Mouse (Mus musculus) spleen, postnatal 10 days (tissue): Measurements from ENCODE around the gene Gm7980.
"Not testable (repeated sequence)": the region's sequence is repeated elsewhere in the genome, so short reads cannot be mapped to it uniquely, and the experiment has no call there.

Experiments
- DNase-seq, 2 experiments: peaks; one replicate each; pipeline ENCODE4 v3.0.0; 2021 to 2022; ENCODE audit warnings: low spot score in 2 of 2

The Gm7980 gene

GRCm38 (mm10) chr14:41907190-41907589 is at the start of gene Gm7980:
Gm7980 (minus strand) TSS chr14:41907290.
- DNase-seq: not testable (repeated sequence)

GRCm38 (mm10) chr14:41943695-41944094 is 36.6 kb upstream of the Gm7980 start, which contains the start of gene 1700024B05Rik:
1700024B05Rik (plus strand) TSS chr14:41943995.
- DNase-seq: not testable (repeated sequence)

GRCm38 (mm10) chr14:41924649-41925048 is 17.6 kb upstream of the Gm7980 start, which contains the start of gene 1700049E17Rik1:
1700049E17Rik1 (plus strand) TSS chr14:41924949.
- DNase-seq: not testable (repeated sequence)
